Mouse (Mus musculus) testis, adult 2 months (tissue): Measurements from ENCODE around the gene Dmap1. TPM values are rescaled to one million over a fixed set of nuclear protein-coding genes. Genes with fewer than 3 reads are reported as not detected.

ENCODE experiments used
- H3K27ac ChIP-seq: fragments of 200-500 bp; 2 replicates; pipeline ENCODE4 v1.5.1; 2012; ENCODE audit warnings: low read depth, low read length; ENCODE audit not compliant: control insufficient read depth, insufficient read depth
- H3K27me3 ChIP-seq: fragments of 200-500 bp; 2 replicates; pipeline ENCODE4 v1.6.1; 2012; ENCODE audit warnings: mild to moderate bottlenecking, low read length, moderate library complexity; ENCODE audit not compliant: control insufficient read depth, insufficient read depth
- H3K36me3 ChIP-seq: fragments of 200-500 bp; 2 replicates; pipeline ENCODE4 v1.6.1; 2012; ENCODE audit warnings: mild to moderate bottlenecking, low read length; ENCODE audit not compliant: control insufficient read depth, insufficient read depth
- H3K4me1 ChIP-seq: fragments of 200-500 bp; 2 replicates; pipeline ENCODE4 v1.6.1; 2012; ENCODE audit warnings: low read length; ENCODE audit not compliant: control insufficient read depth, insufficient read depth
- H3K4me3 ChIP-seq: fragments of 200-500 bp; 2 replicates; pipeline ENCODE4 v1.5.1; 2012; ENCODE audit warnings: low read depth, mild to moderate bottlenecking, low read length, moderate library complexity, mixed read lengths; ENCODE audit not compliant: control insufficient read depth
- CTCF ChIP-seq: fragments of 200-500 bp; IDR thresholded peaks from 2 replicates; pipeline ENCODE4 v1.5.1; 2012; ENCODE audit warnings: low read depth, mild to moderate bottlenecking, inconsistent platforms, low read length, moderate library complexity; ENCODE audit not compliant: control insufficient read depth, insufficient read depth, insufficient replicate concordance
- POLR2A ChIP-seq: fragments of 200-500 bp; IDR thresholded peaks from 2 replicates; pipeline ENCODE4 v1.6.1; 2012; ENCODE audit warnings: low read depth, mild to moderate bottlenecking, inconsistent platforms, low read length, moderate library complexity; ENCODE audit not compliant: control insufficient read depth
- polyA plus RNA-seq: library from polyadenylated mRNA; depleted of rRNA; stranded (reverse); fragments of >200 nt; gene quantifications from 2 replicates; pipeline ENCODE4 v1.2.3, GENCODE M21; 2012

Gene Dmap1
- polyA plus RNA-seq, 1 experiment = 37.8 TPM

GRCm38 (mm10) chr4:117646496-117646895 is 35.6 kb downstream of the Dmap1 start:
- no peaks in the 10 kb centered on the region; the same call in 1 of the 2 replicates for H3K36me3 ChIP-seq
- TF ChIP-seq POLR2A = no peak
- TF ChIP-seq CTCF = no peak
- H3K4me1 ChIP-seq = no peaks in the 10 kb centered on the region
- no peak overlapping the region for H3K4me3 ChIP-seq
- H3K27ac ChIP-seq = no peak overlapping the region
- H3K27me3 ChIP-seq = no peaks in the 10 kb centered on the region

GRCm38 (mm10) chr4:117645859-117646258 is 36.2 kb downstream of the Dmap1 start:
- Histone ChIP-seq H3K4me1 (no peaks in the 10 kb centered on the region), H3K27me3 (no peaks in the 10 kb centered on the region), H3K27ac (no peak overlapping the region), H3K36me3 (no peaks in the 10 kb centered on the region; the same call in 1 of the 2 replicates), H3K4me3 (no peak overlapping the region)
- TF ChIP-seq POLR2A (no peak), CTCF (no peak)

- Histone ChIP-seq H3K27me3 (no peaks in the 10 kb centered on the region), H3K36me3 (no peaks in the 10 kb centered on the region; the same call in 1 of the 2 replicates), H3K27ac (no peak overlapping the region), H3K4me1 (no peaks in the 10 kb centered on the region), H3K4me3 (no peak overlapping the region)
- no peak for TF ChIP-seq POLR2A
- TF ChIP-seq CTCF = no peak
Observed at GRCm38 (mm10) chr4:117645031-117645435, 37.0 kb downstream of the Dmap1 start.

GRCm38 (mm10) chr4:117641804-117642203 is 40.3 kb downstream of the Dmap1 start:
- no peaks in the 10 kb centered on the region for H3K27me3 ChIP-seq
- H3K4me1 ChIP-seq = no peaks in the 10 kb centered on the region
- H3K4me3 ChIP-seq = no peak overlapping the region
- no peaks in the 10 kb centered on the region; the same call in 1 of the 2 replicates for H3K36me3 ChIP-seq
- TF ChIP-seq CTCF (no peak), POLR2A (no peak)
- no peak overlapping the region for H3K27ac ChIP-seq

- TF ChIP-seq POLR2A (no peak), CTCF (no peak)
- H3K36me3 ChIP-seq = no peaks in the 10 kb centered on the region; the same call in 1 of the 2 replicates
- no peaks in the 10 kb centered on the region for H3K27me3 ChIP-seq
- no peaks in the 10 kb centered on the region for H3K4me1 ChIP-seq
- H3K4me3 ChIP-seq = no peak overlapping the region
- H3K27ac ChIP-seq = no peak overlapping the region
Observed at GRCm38 (mm10) chr4:117640925-117641703, 41.0 kb downstream of the Dmap1 start.

GRCm38 (mm10) chr4:117636891-117637613 is 45.0 kb downstream of the Dmap1 start:
- Histone ChIP-seq H3K36me3 (no peaks in the 10 kb centered on the region), H3K27me3 (no peaks in the 10 kb centered on the region), H3K4me1 (peaks cover 4% of the 10 kb centered on the region; the same call in 1 of the 2 replicates), H3K27ac (no peak overlapping the region), H3K4me3 (no peak overlapping the region)
- TF ChIP-seq CTCF = no peak
- no peak for TF ChIP-seq POLR2A

GRCm38 (mm10) chr4:117636152-117636551 is 45.9 kb downstream of the Dmap1 start:
- Histone ChIP-seq H3K36me3 (no peaks in the 10 kb centered on the region), H3K4me1 (peaks cover 4% of the 10 kb centered on the region; the same call in 1 of the 2 replicates), H3K27ac (no peak overlapping the region), H3K4me3 (no peak overlapping the region), H3K27me3 (no peaks in the 10 kb centered on the region)
- TF ChIP-seq CTCF (no peak), POLR2A (no peak)
